Mouse (Mus musculus) ES-E14 (cell line): ENCODE data around the gene Sorcs2. TPM values are rescaled to one million over a fixed set of nuclear protein-coding genes. Genes with fewer than 3 reads are reported as not detected.
"Not testable (repeated sequence)": the region's sequence is repeated elsewhere in the genome, so short reads cannot be mapped to it uniquely, and the experiment has no call there.

Experiments
- DNase-seq: peaks from one replicate; pipeline ENCODE4 v3.0.0-alpha.2; 2013; ENCODE audit warnings: low read depth, low spot score
- H3K27ac ChIP-seq: 2 replicates; pipeline ENCODE4 v1.5.1; 2012; ENCODE audit warnings: low read depth, mild to moderate bottlenecking, low read length, moderate library complexity, mixed read lengths; ENCODE audit not compliant: poor library complexity, insufficient read depth, severe bottlenecking
- H3K36me3 ChIP-seq: 2 replicates; pipeline ENCODE4 v1.6.1; 2012; ENCODE audit warnings: mild to moderate bottlenecking, low read length, moderate library complexity, mixed read lengths; ENCODE audit not compliant: control insufficient read depth, poor library complexity, insufficient read depth, severe bottlenecking
- H3K4me1 ChIP-seq, 2 experiments: fragments of 150-350 bp in 1 of 2; sonication (generic) in 1 of 2; 2 replicates each; pipeline ENCODE4 v1.6.1; 2012; ENCODE audit warnings: low read length in 2 of 2, mild to moderate bottlenecking in 1 of 2, mixed read lengths in 1 of 2; ENCODE audit not compliant: control insufficient read depth in 2 of 2, insufficient read depth in 2 of 2, poor library complexity in 1 of 2
- H3K4me3 ChIP-seq, 2 experiments: fragments of 150-350 bp in 1 of 2; sonication (generic) in 1 of 2; 2 replicates each; pipeline ENCODE4 v1.5.1; 2012; ENCODE audit warnings: low read length in 2 of 2, low read depth in 1 of 2, mild to moderate bottlenecking in 1 of 2, mixed read lengths in 1 of 2; ENCODE audit not compliant: insufficient read depth in 1 of 2, poor library complexity in 1 of 2, severe bottlenecking in 1 of 2
- H3K9ac ChIP-seq: 2 replicates; pipeline ENCODE4 v1.6.1; 2012; ENCODE audit warnings: low read depth, mild to moderate bottlenecking, low read length, mixed read lengths; ENCODE audit not compliant: poor library complexity, insufficient read depth, severe bottlenecking
- H3K9me3 ChIP-seq: fragments of 150-350 bp; sonication (generic); 2 replicates; pipeline ENCODE4 v1.6.1; 2012; ENCODE audit warnings: low read depth, mild to moderate bottlenecking, low read length; ENCODE audit not compliant: control insufficient read depth, insufficient read depth
- CHD2 ChIP-seq: IDR thresholded peaks from 2 replicates; pipeline ENCODE4 v1.6.1; 2014; ENCODE audit warnings: mild to moderate bottlenecking, low read depth, low read length, inconsistent platforms
- HCFC1 ChIP-seq: IDR thresholded peaks from 2 replicates; pipeline ENCODE4 v1.6.1; 2012; ENCODE audit warnings: low read length, inconsistent platforms, borderline replicate concordance; ENCODE audit not compliant: insufficient read depth
- MAFK ChIP-seq: IDR thresholded peaks from 2 replicates; pipeline ENCODE4 v1.6.1; 2014; ENCODE audit warnings: mild to moderate bottlenecking, low read depth, low read length, inconsistent platforms; ENCODE audit not compliant: insufficient read depth
- ZC3H11A ChIP-seq: IDR thresholded peaks from 2 replicates; pipeline ENCODE4 v1.6.1; 2012; ENCODE audit warnings: low read depth, mild to moderate bottlenecking, inconsistent platforms, low read length, borderline replicate concordance
- ZNF384 ChIP-seq: IDR thresholded peaks from 2 replicates; pipeline ENCODE4 v1.6.1; 2012; ENCODE audit warnings: low read depth, low read length, inconsistent platforms
- in situ Hi-C, 2 experiments: fragments of 600-800 bp; cut with MboI; formaldehyde crosslinking; loops; one replicate each; pipeline ENCODE4 v1.15.1; 2025; ENCODE audit warnings: low sequenced_read_pairs in 2 of 2, inconsistent platforms in 1 of 2; ENCODE audit not compliant: unreplicated experiment in 2 of 2
- total RNA-seq: library from RNA; depleted of rRNA; stranded (reverse); fragments of 300-350 nt; gene quantifications from 2 replicates; pipeline ENCODE4 v1.2.3, GENCODE M21; 2012

Gene Sorcs2
- total RNA-seq, 1 experiment = 5.4 TPM

- TF ChIP-seq MAFK (no peak), HCFC1 (no peak), ZNF384 (no peak), CHD2 (no peak), ZC3H11A (no peak)
- Histone ChIP-seq H3K4me1 (peaks cover 0 to 8% of the 10 kb centered on the region in 2 experiments; a peak in 1 of 4 replicates), H3K27ac (no peak overlapping the region), H3K36me3 (no peaks in the 10 kb centered on the region), H3K9ac (no peak overlapping the region), H3K4me3 (no peak overlapping the region), H3K9me3 (no peaks in the 10 kb centered on the region)
- no peak for DNase-seq
- in situ Hi-C loops = no loop called here
Measured at GRCm38 (mm10) chr5:36394840-36395515, 3.0 kb downstream of the Sorcs2 start.

GRCm38 (mm10) chr5:36391751-36392150, 6.2 kb downstream of the Sorcs2 start:
- TF ChIP-seq MAFK (no peak), HCFC1 (no peak), CHD2 (no peak), ZC3H11A (no peak), ZNF384 (no peak)
- H3K4me1 ChIP-seq = peaks cover 0 to 4% of the 10 kb centered on the region in 2 experiments; a peak in 2 of 4 replicates
- no peak overlapping the region for H3K9ac ChIP-seq
- no peaks in the 10 kb centered on the region for H3K36me3 ChIP-seq
- no peaks in the 10 kb centered on the region for H3K9me3 ChIP-seq
- DNase-seq = no peak
- in situ Hi-C loops = no loop called here
- no peak overlapping the region for H3K4me3 ChIP-seq
- no peak overlapping the region for H3K27ac ChIP-seq

GRCm38 (mm10) chr5:36390591-36390927, 7.4 kb downstream of the Sorcs2 start:
- H3K4me3 ChIP-seq, H3K9me3 ChIP-seq, H3K27ac ChIP-seq, H3K9ac ChIP-seq, H3K4me1 ChIP-seq, H3K36me3 ChIP-seq, DNase-seq, in situ Hi-C loops: not testable (repeated sequence)

GRCm38 (mm10) chr5:36389731-36390590, 8.0 kb downstream of the Sorcs2 start:
- TF ChIP-seq HCFC1 = no peak
- no peak for TF ChIP-seq CHD2
- TF ChIP-seq ZNF384 = no peak
- Histone ChIP-seq H3K9me3 (no peaks in the 10 kb centered on the region), H3K9ac (no peak overlapping the region)

GRCm38 (mm10) chr5:36385062-36385461, 12.9 kb downstream of the Sorcs2 start:
- Histone ChIP-seq H3K27ac (no peak overlapping the region), H3K36me3 (no peaks in the 10 kb centered on the region), H3K4me3 (no peak overlapping the region), H3K9ac (no peak overlapping the region), H3K4me1 (peaks cover 0 to 4% of the 10 kb centered on the region in 2 experiments; a peak in 2 of 4 replicates), H3K9me3 (no peaks in the 10 kb centered on the region)
- in situ Hi-C loops = no loop called here
- DNase-seq = no peak
- TF ChIP-seq CHD2 (no peak), ZC3H11A (no peak), ZNF384 (no peak)

More at GRCm38 (mm10) chr5:36389731-36390590, 8.0 kb downstream of the Sorcs2 start:
- peaks cover 0 to under 1% of the 10 kb centered on the region in 2 experiments; a peak in 2 of 4 replicates for H3K4me1 ChIP-seq
- H3K27ac ChIP-seq = no peak overlapping the region
- no peak overlapping the region for H3K4me3 ChIP-seq
- in situ Hi-C loops = no loop called here
- no peak for DNase-seq
- no peaks in the 10 kb centered on the region for H3K36me3 ChIP-seq
